8 mouse cellular contexts compared by ENCODE assay signal in the genomic region with DNA sequence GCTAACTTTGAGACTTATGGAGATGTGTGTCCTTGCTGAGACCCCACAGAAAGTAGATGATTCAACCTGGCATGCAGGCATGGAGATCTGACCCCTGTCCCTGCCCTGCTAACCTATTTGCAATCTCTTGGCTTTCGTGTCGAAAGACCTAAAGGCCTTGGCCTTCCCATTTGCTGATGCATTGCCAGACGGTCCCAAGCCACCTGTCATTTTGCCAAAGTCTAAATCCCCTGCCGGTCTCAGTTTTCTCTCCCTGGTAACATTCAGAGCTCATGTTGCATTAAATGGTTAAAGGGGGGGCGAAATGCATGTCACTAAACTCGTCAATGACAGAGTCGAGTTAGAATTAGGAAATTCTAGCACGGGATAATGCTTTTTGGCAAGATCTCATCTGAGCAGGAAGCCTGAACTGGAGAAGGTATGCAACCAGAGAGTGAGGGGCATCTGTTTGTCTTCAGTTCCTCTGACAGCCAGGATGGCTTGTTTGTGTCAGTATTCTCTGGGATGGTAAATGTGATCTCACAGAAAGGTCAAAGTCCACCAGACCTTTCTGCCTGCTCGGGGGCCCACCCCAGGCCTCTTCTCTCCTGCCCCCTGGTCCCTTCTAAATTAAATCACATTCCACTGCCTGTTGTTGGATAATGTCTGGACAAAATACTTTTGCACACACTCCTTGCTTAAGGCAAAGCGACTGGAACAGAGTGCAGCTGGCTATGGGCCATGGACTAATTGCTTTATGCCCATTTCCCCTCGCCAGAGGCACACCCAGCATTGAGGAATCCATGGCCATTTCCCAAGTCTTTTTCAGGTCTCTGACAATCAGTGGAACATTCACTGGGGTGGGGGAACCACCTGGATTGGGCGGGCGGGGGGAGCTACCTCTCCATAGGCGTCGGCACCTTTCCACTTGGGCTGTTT.
DNase-seq lines count a peak whose midpoint lies in the region; ATAC-seq lines count a peak whose summit lies in the region.

No protein-coding gene starts in this region.

- no peaks in the 10 kb centered on the region for H3K9me3 ChIP-seq in hindbrain, embryonic 10.5 days
- H3K9me3 ChIP-seq in hindbrain, embryonic 11.5 days (ENCODE audit: control insufficient read depth, low read length), result no peaks in the 10 kb centered on the region
- H3K9me3 ChIP-seq in intestine, embryonic 15.5 days, result no peaks in the 10 kb centered on the region
- H3K9me3 ChIP-seq in liver, embryonic 16.5 days (replicated peaks; ENCODE audit: control insufficient read depth, low read length), result no peaks in the 10 kb centered on the region

- H3K4me2 ChIP-seq in hindbrain, embryonic 11.5 days (replicated peaks; ENCODE audit: low read depth, low read length), result no peak overlapping the region
- peak overlapping the region; percentile 33 for H3K4me2 ChIP-seq in intestine, embryonic 15.5 days (replicated peaks)
- H3K4me2 ChIP-seq in liver, embryonic 16.5 days (ENCODE audit: low read depth, low read length), result no peak overlapping the region

- no peak for ATAC-seq in hindbrain, embryonic 11.5 days (ENCODE audit: low FRiP score)
- peak; percentile 72 for ATAC-seq in intestine, embryonic 15.5 days
- peak; percentile 69 for ATAC-seq in liver, embryonic 16.5 days (ENCODE audit: low read depth)

- no peaks in the 10 kb centered on the region for H3K27me3 ChIP-seq in hindbrain, embryonic 10.5 days (ENCODE audit: insufficient read depth, poor library complexity, severe bottlenecking)
- no peaks in the 10 kb centered on the region for H3K27me3 ChIP-seq in hindbrain, embryonic 11.5 days (ENCODE audit: control insufficient read depth, insufficient read depth, low read length)
- no peaks in the 10 kb centered on the region for H3K27me3 ChIP-seq in intestine, embryonic 15.5 days (replicated peaks)
- no peaks in the 10 kb centered on the region for H3K27me3 ChIP-seq in liver, embryonic 16.5 days (ENCODE audit: control insufficient read depth, insufficient read depth, low read depth, low read length)

- peak; percentile 29 for DNase-seq in hindbrain, embryonic 10.5 days (ENCODE audit: low spot score)
- DNase-seq in hindbrain, embryonic 11.5 days (ENCODE audit: low spot score), result no peak
- DNase-seq in gastrocnemius, postnatal 14 days, result peak; percentile 22
- no peak for DNase-seq in thymus, postnatal 0 days (ENCODE audit: low spot score)
- no peak for DNase-seq in T-cell, adult 2 months (ENCODE audit: low spot score)
- DNase-seq in layer of hippocampus, adult 11-12 months (ENCODE audit: low spot score), result no peak

- WGBS in hindbrain, embryonic 10.5 days, result 56% methylated on average over 15 of the region's 15 CpGs
- WGBS in hindbrain, embryonic 11.5 days, result 61% methylated on average over 15 of the region's 15 CpGs
- WGBS in intestine, embryonic 15.5 days, result 22% methylated on average over 15 of the region's 15 CpGs
- 48% methylated on average over 15 of the region's 15 CpGs for WGBS in liver, embryonic 16.5 days (ENCODE audit: insufficient replicate concordance)

- H3K27ac ChIP-seq in hindbrain, embryonic 10.5 days, result 0 out of 2 replicates have a peak overlapping the region, but pooled peaks have one; percentile 30
- H3K27ac ChIP-seq in hindbrain, embryonic 11.5 days (ENCODE audit: low read depth, low read length), result no peak overlapping the region
- peak overlapping the region; percentile 70 for H3K27ac ChIP-seq in intestine, embryonic 15.5 days
- no peak overlapping the region for H3K27ac ChIP-seq in liver, embryonic 16.5 days (ENCODE audit: low read length)

- no peaks in the 10 kb centered on the region for H3K36me3 ChIP-seq in hindbrain, embryonic 10.5 days
- no peaks in the 10 kb centered on the region for H3K36me3 ChIP-seq in hindbrain, embryonic 11.5 days (ENCODE audit: control insufficient read depth, insufficient read depth, low read length)
- H3K36me3 ChIP-seq in intestine, embryonic 15.5 days, result no peaks in the 10 kb centered on the region
- no peaks in the 10 kb centered on the region for H3K36me3 ChIP-seq in liver, embryonic 16.5 days (ENCODE audit: control insufficient read depth, insufficient read depth)

- intact Hi-C loops in gastrocnemius, postnatal 14 days (cut with DNase I; ENCODE audit: low total_unique reads), result no loop called here

- H3K4me3 ChIP-seq in hindbrain, embryonic 10.5 days, result no peak overlapping the region
- H3K4me3 ChIP-seq in hindbrain, embryonic 11.5 days (ENCODE audit: low read depth, low read length), result no peak overlapping the region
- no peak overlapping the region for H3K4me3 ChIP-seq in intestine, embryonic 15.5 days (replicated peaks)
- H3K4me3 ChIP-seq in liver, embryonic 16.5 days (ENCODE audit: low read depth, low read length), result no peak overlapping the region

- H3K9ac ChIP-seq in hindbrain, embryonic 11.5 days (ENCODE audit: low read depth, low read length), result no peak overlapping the region
- H3K9ac ChIP-seq in intestine, embryonic 15.5 days, result no peak overlapping the region
- no peak overlapping the region for H3K9ac ChIP-seq in liver, embryonic 16.5 days (ENCODE audit: low read depth, low read length)

- peaks cover 19% of the 10 kb centered on the region for H3K4me1 ChIP-seq in hindbrain, embryonic 10.5 days (replicated peaks)
- no peaks in the 10 kb centered on the region for H3K4me1 ChIP-seq in hindbrain, embryonic 11.5 days (replicated peaks; ENCODE audit: control insufficient read depth, insufficient read depth, low read length)
- H3K4me1 ChIP-seq in intestine, embryonic 15.5 days (replicated peaks), result peaks cover 22% of the 10 kb centered on the region
- H3K4me1 ChIP-seq in liver, embryonic 16.5 days (ENCODE audit: control insufficient read depth, low read depth, low read length), result no peaks in the 10 kb centered on the region; the same call in none of the 2 replicates

Comparison
In these comparisons a context has a peak if more than half of its experiments do, and no peak if none do; other contexts are left out.
1. DNase-seq: peak in hindbrain, embryonic 10.5 days (single experiment) and gastrocnemius, postnatal 14 days (single experiment); none in hindbrain, embryonic 11.5 days (single experiment), thymus, postnatal 0 days (single experiment), T-cell, adult 2 months (single experiment) and layer of hippocampus, adult 11-12 months (single experiment).
2. H3K27ac ChIP-seq: peak in hindbrain, embryonic 10.5 days (single experiment) and intestine, embryonic 15.5 days (single experiment); none in hindbrain, embryonic 11.5 days (single experiment) and liver, embryonic 16.5 days (single experiment).